11 mouse cellular contexts compared by ENCODE assay signal in genomic region chr13:68799777-68800176, GRCm38 (mm10).
A peak's percentile ranks its signal among the peaks of the same experiment; 100 is the strongest.
DNase-seq lines count a peak whose midpoint lies in the region; ATAC-seq and TF ChIP-seq lines count a peak whose summit lies in the region.
"Had no signal": no experiment of that assay in that cellular context is flagged by ENCODE, and none has a peak within 500 bp of the region (broad histone marks: within the 10 kb centered on the region; RNA-seq: fewer than 3 reads in every experiment).

No protein-coding gene starts in this region.

- H3K36me3 ChIP-seq in forebrain, postnatal 0 days (ENCODE audit: insufficient read depth), result no peaks in the 10 kb centered on the region
- H3K36me3 ChIP-seq in forebrain, embryonic 10.5 days (replicated peaks), result no peaks in the 10 kb centered on the region
- no peaks in the 10 kb centered on the region for H3K36me3 ChIP-seq in liver, adult 2 months (ENCODE audit: control insufficient read depth, insufficient read depth, low read length)
- no peaks in the 10 kb centered on the region for H3K36me3 ChIP-seq in liver, embryonic 11.5 days (ENCODE audit: control insufficient read depth, insufficient read depth, low read length)
- H3K36me3 ChIP-seq in ES-Bruce4 (ENCODE audit: control insufficient read depth, insufficient read depth, low read length, poor library complexity, severe bottlenecking), result no peaks in the 10 kb centered on the region

- H3K4me2 ChIP-seq in forebrain, postnatal 0 days (ENCODE audit: low read depth), result no peak overlapping the region
- H3K4me2 ChIP-seq in liver, embryonic 11.5 days, result no peak overlapping the region
- H3K4me2 ChIP-seq: lung, embryonic 15.5 days had no signal

- H3K27me3 ChIP-seq in forebrain, postnatal 0 days (ENCODE audit: insufficient read depth, low read length), result no peaks in the 10 kb centered on the region
- H3K27me3 ChIP-seq in forebrain, embryonic 10.5 days (ENCODE audit: poor library complexity, severe bottlenecking), result no peaks in the 10 kb centered on the region
- H3K27me3 ChIP-seq in liver, adult 2 months (ENCODE audit: control insufficient read depth, insufficient read depth, low read length), result no peaks in the 10 kb centered on the region
- H3K27me3 ChIP-seq in liver, embryonic 11.5 days (replicated peaks; ENCODE audit: control insufficient read depth, insufficient read depth, low read length), result no peaks in the 10 kb centered on the region
- H3K27me3 ChIP-seq in ES-Bruce4 (ENCODE audit: control insufficient read depth, insufficient read depth, low read length, poor library complexity, severe bottlenecking), result no peaks in the 10 kb centered on the region
- H3K27me3 ChIP-seq: lung, embryonic 15.5 days had no signal

- TF ChIP-seq POLR2A in liver, adult 2 months (IDR thresholded peaks at IDR 0.05; ENCODE audit: extremely low read depth, insufficient read depth, low read length), result no peak
- no peak for TF ChIP-seq POLR2A in ES-Bruce4 (IDR thresholded peaks at IDR 0.05; ENCODE audit: insufficient read depth, low read length)

- H3K9ac ChIP-seq in forebrain, postnatal 0 days, result no peak overlapping the region
- H3K9ac ChIP-seq in liver, adult 2 months (ENCODE audit: low read depth, low read length), result no peak overlapping the region
- no peak overlapping the region for H3K9ac ChIP-seq in liver, embryonic 11.5 days (ENCODE audit: low read depth, low read length)
- H3K9ac ChIP-seq in ES-Bruce4 (ENCODE audit: low read depth, poor library complexity, severe bottlenecking), result no peak overlapping the region
- H3K9ac ChIP-seq: lung, embryonic 15.5 days had no signal

- H3K4me1 ChIP-seq in forebrain, postnatal 0 days (ENCODE audit: insufficient read depth), result no peaks in the 10 kb centered on the region
- H3K4me1 ChIP-seq in forebrain, embryonic 10.5 days, result no peaks in the 10 kb centered on the region
- H3K4me1 ChIP-seq in liver, adult 2 months (ENCODE audit: control insufficient read depth, insufficient read depth, low read length), result no peaks in the 10 kb centered on the region
- H3K4me1 ChIP-seq in liver, embryonic 11.5 days (replicated peaks; ENCODE audit: control insufficient read depth, insufficient read depth, low read length), result no peaks in the 10 kb centered on the region
- no peaks in the 10 kb centered on the region for H3K4me1 ChIP-seq in ES-Bruce4 (ENCODE audit: control insufficient read depth, insufficient read depth, low read length)

- no peak for DNase-seq in forebrain, postnatal 0 days
- DNase-seq in forebrain, embryonic 10.5 days (ENCODE audit: extremely low spot score, low spot score), result no peak
- peak; percentile 23 for DNase-seq in liver, adult 2 months (ENCODE audit: extremely low read depth, low read depth, low spot score)
- DNase-seq in liver, embryonic 11.5 days (ENCODE audit: low spot score), result no peak
- DNase-seq in forelimb bud, embryonic 11.5 days (ENCODE audit: low read depth, low spot score), result peak; percentile 14
- DNase-seq in layer of hippocampus, adult 11-12 months (ENCODE audit: low spot score), result no peak
- no peak for DNase-seq in urinary bladder, postnatal 14 days (ENCODE audit: low spot score)
- DNase-seq: cerebellum, adult 2 months had no signal

- no peak overlapping the region for H3K4me3 ChIP-seq in forebrain, postnatal 0 days (ENCODE audit: low read depth, low read length)
- no peak overlapping the region for H3K4me3 ChIP-seq in forebrain, embryonic 10.5 days
- no peak overlapping the region for H3K4me3 ChIP-seq in liver, adult 2 months (ENCODE audit: insufficient read depth, low read depth, low read length)
- no peak overlapping the region for H3K4me3 ChIP-seq in liver, embryonic 11.5 days (ENCODE audit: low read depth, low read length)
- H3K4me3 ChIP-seq in ES-Bruce4 (ENCODE audit: low read depth, low read length), result no peak overlapping the region
- H3K4me3 ChIP-seq: lung, embryonic 15.5 days had no signal

- TF ChIP-seq CTCF in forebrain, postnatal 0 days (IDR thresholded peaks at IDR 0.05; ENCODE audit: low read depth), result peak; percentile 19; the same call in 1 of the 2 replicates
- peak; percentile 77 for TF ChIP-seq CTCF in liver, adult 2 months (IDR thresholded peaks at IDR 0.05; ENCODE audit: low read depth, low read length)
- peak; percentile 53 for TF ChIP-seq CTCF in ES-Bruce4 (IDR thresholded peaks at IDR 0.05; ENCODE audit: low read depth, low read length)

- no peak overlapping the region for H3K27ac ChIP-seq in forebrain, postnatal 0 days (ENCODE audit: low read depth, low read length)
- H3K27ac ChIP-seq in forebrain, embryonic 10.5 days, result no peak overlapping the region
- no peak overlapping the region for H3K27ac ChIP-seq in liver, adult 2 months (replicated peaks; ENCODE audit: insufficient read depth, low read depth, low read length)
- H3K27ac ChIP-seq in liver, embryonic 11.5 days (ENCODE audit: low read depth, low read length), result no peak overlapping the region
- no peak overlapping the region for H3K27ac ChIP-seq in ES-Bruce4 (ENCODE audit: insufficient read depth, low read length)
- H3K27ac ChIP-seq: lung, embryonic 15.5 days had no signal

- H3K79me2 ChIP-seq in liver, adult 2 months (ENCODE audit: control insufficient read depth, insufficient read depth, low read length), result no peaks in the 10 kb centered on the region

- no peaks in the 10 kb centered on the region for H3K9me3 ChIP-seq in forebrain, postnatal 0 days (ENCODE audit: low read length)
- no peaks in the 10 kb centered on the region for H3K9me3 ChIP-seq in forebrain, embryonic 10.5 days
- no peaks in the 10 kb centered on the region for H3K9me3 ChIP-seq in liver, embryonic 11.5 days (ENCODE audit: control insufficient read depth, low read length)
- H3K9me3 ChIP-seq in ES-Bruce4 (replicated peaks; ENCODE audit: control insufficient read depth, insufficient read depth, low read length, poor library complexity, severe bottlenecking), result no peaks in the 10 kb centered on the region
- H3K9me3 ChIP-seq: lung, embryonic 15.5 days had no signal

- 67% methylated on average over 6 of the region's 6 CpGs for WGBS in forebrain, postnatal 0 days
- 65% methylated on average over 6 of the region's 6 CpGs for whole genome bisulfite sequencing in forebrain, embryonic 10.5 days
- 57% methylated on average over 6 of the region's 6 CpGs for WGBS in liver, adult 2 months
- WGBS in liver, embryonic 11.5 days, result 61% methylated on average over 6 of the region's 6 CpGs

- ATAC-seq in forebrain, postnatal 0 days, result no peak
- ATAC-seq in liver, embryonic 11.5 days (replicated peaks; ENCODE audit: low FRiP score), result no peak
- ATAC-seq: hindbrain, embryonic 16.5 days had no signal

- no peak for TF ChIP-seq EP300 in ES-Bruce4 (IDR thresholded peaks at IDR 0.05; ENCODE audit: insufficient read depth, low read depth, low read length)

Comparison
In these comparisons a context has a peak if more than half of its experiments do, and no peak if none do; other contexts are left out.
1. DNase-seq: peak in liver, adult 2 months (single experiment) and forelimb bud, embryonic 11.5 days (single experiment); none in forebrain, postnatal 0 days (single experiment), forebrain, embryonic 10.5 days (single experiment), liver, embryonic 11.5 days (single experiment), layer of hippocampus, adult 11-12 months (single experiment) and urinary bladder, postnatal 14 days (single experiment).
2. CTCF ChIP-seq: peak in every context shown above with its lines; median percentile 77 in liver, adult 2 months; 53 in ES-Bruce4; 19 in forebrain, postnatal 0 days.